Mouse (Mus musculus) heart, embryonic 15.5 days (tissue): ENCODE measurements around the gene Creg2. TPM values are rescaled to one million over a fixed set of nuclear protein-coding genes. Genes with fewer than 3 reads are reported as not detected.
A peak's percentile ranks its signal among the peaks of the same experiment; 100 is the strongest.

Source experiments
- ATAC-seq: fragments of 200-750 bp; cut with Nextera tagmentation; replicated peaks from 2 replicates; pipeline ENCODE4 v1.8.0; 2017; ENCODE audit warnings: low read depth, moderate TSS enrichment; ENCODE audit not compliant: insufficient number of reproducible peaks, insufficient read depth, low FRiP score
- H3K27ac ChIP-seq: fragments of 300-500 bp; sonication (generic); 2 replicates; pipeline ENCODE4 v1.5.1; 2015; ENCODE audit warnings: mild to moderate bottlenecking, inconsistent platforms
- H3K27me3 ChIP-seq: fragments of 300-500 bp; sonication (generic); 2 replicates; pipeline ENCODE4 v1.6.1; 2015; ENCODE audit warnings: inconsistent platforms
- H3K36me3 ChIP-seq: fragments of 300-500 bp; sonication (generic); 2 replicates; pipeline ENCODE4 v1.6.1; 2015; ENCODE audit warnings: mild to moderate bottlenecking, inconsistent platforms
- H3K4me1 ChIP-seq: fragments of 300-500 bp; sonication (generic); replicated peaks from 2 replicates; pipeline ENCODE4 v1.6.1; 2015; ENCODE audit warnings: inconsistent platforms
- H3K4me2 ChIP-seq: fragments of 300-500 bp; sonication (generic); 2 replicates; pipeline ENCODE4 v1.6.1; 2015; ENCODE audit warnings: inconsistent platforms, mild to moderate bottlenecking, moderate library complexity
- H3K4me3 ChIP-seq: fragments of 300-500 bp; sonication (generic); 2 replicates; pipeline ENCODE4 v1.5.1; 2015; ENCODE audit warnings: mild to moderate bottlenecking, inconsistent platforms
- H3K9ac ChIP-seq: fragments of 300-500 bp; sonication (generic); 2 replicates; pipeline ENCODE4 v1.6.1; 2015; ENCODE audit warnings: mild to moderate bottlenecking, inconsistent platforms
- H3K9me3 ChIP-seq: fragments of 300-500 bp; sonication (generic); replicated peaks from 2 replicates; pipeline ENCODE4 v1.6.1; 2016; ENCODE audit warnings: inconsistent platforms
- WGBS: fragments of 180-500 bp; shearing (Covaris S2); methylation state at CpG from one replicate; pipeline ENCODE4 v1.1.7; 2015; ENCODE audit warnings: mixed read lengths; 5-methylcytosine and 5-hydroxymethylcytosine counted together
- polyA plus RNA-seq: library from polyadenylated mRNA; unstranded; fragments of >200 nt; fragmentation: Nextera tagmentation; extraction: Ambion mirVana; gene quantifications from 2 replicates; pipeline ENCODE4 v1.2.1, GENCODE M21; 2015

Gene Creg2
- polyA plus RNA-seq = 0.01 and 0.14 TPM in 2 replicates

GRCm38 (mm10) chr1:39651241-39651548, at the start of gene Creg2:
Creg2 (minus strand) TSS chr1:39651474.
- Histone ChIP-seq H3K36me3 (no peaks in the 10 kb centered on the region), H3K9ac (peak within 1 kb of the TSS; percentile 40), H3K27me3 (peaks cover 60% of the 10 kb centered on the region), H3K9me3 (no peaks in the 10 kb centered on the region), H3K4me3 (peak within 1 kb of the TSS; percentile 62), H3K4me1 (peaks cover 16% of the 10 kb centered on the region), H3K4me2 (peak within 1 kb of the TSS; percentile 100), H3K27ac (no peak within 1 kb of the TSS)
- 28% methylated on average over 9 of the region's 9 CpGs for WGBS
- ATAC-seq = no peak

- peak overlapping the region; percentile 27; the same call in 1 of the 2 replicates for H3K27ac ChIP-seq
- no peak overlapping the region for H3K4me3 ChIP-seq
- no peaks in the 10 kb centered on the region for H3K27me3 ChIP-seq
- no peaks in the 10 kb centered on the region for H3K9me3 ChIP-seq
- 40% methylated on average over 7 of the region's 7 CpGs for WGBS
- H3K36me3 ChIP-seq = no peaks in the 10 kb centered on the region
- H3K4me1 ChIP-seq = peaks cover 40% of the 10 kb centered on the region
- ATAC-seq = no peak
- no peak overlapping the region for H3K4me2 ChIP-seq
- H3K9ac ChIP-seq = no peak overlapping the region; the same call in 1 of the 2 replicates
These were observed 49.5 kb upstream of the Creg2 start for GRCm38 (mm10) chr1:39700599-39701273.

GRCm38 (mm10) chr1:39698456-39698855, 47.2 kb upstream of the Creg2 start:
- H3K9ac ChIP-seq = no peak overlapping the region
- no peak for ATAC-seq
- H3K4me1 ChIP-seq = peaks cover 53% of the 10 kb centered on the region
- H3K4me3 ChIP-seq = no peak overlapping the region
- H3K27me3 ChIP-seq = no peaks in the 10 kb centered on the region
- H3K4me2 ChIP-seq = no peak overlapping the region
- no peaks in the 10 kb centered on the region for H3K9me3 ChIP-seq
- H3K27ac ChIP-seq = peak overlapping the region; percentile 31
- H3K36me3 ChIP-seq = no peaks in the 10 kb centered on the region
- WGBS = 50% methylated on average over 6 of the region's 6 CpGs

GRCm38 (mm10) chr1:39695198-39695597, 43.9 kb upstream of the Creg2 start:
- H3K27me3 ChIP-seq = no peaks in the 10 kb centered on the region
- peaks cover 26% of the 10 kb centered on the region for H3K4me1 ChIP-seq
- no peaks in the 10 kb centered on the region for H3K9me3 ChIP-seq
- H3K27ac ChIP-seq = peak overlapping the region; percentile 25; the same call in 1 of the 2 replicates
- no peak overlapping the region for H3K9ac ChIP-seq
- H3K4me2 ChIP-seq = no peak overlapping the region
- H3K36me3 ChIP-seq = no peaks in the 10 kb centered on the region
- 47% methylated on average over 4 of the region's 4 CpGs for WGBS
- no peak overlapping the region for H3K4me3 ChIP-seq
- ATAC-seq = peak; percentile 17; the same call in 1 of the 2 replicates

GRCm38 (mm10) chr1:39694756-39695155, 43.5 kb upstream of the Creg2 start:
- Histone ChIP-seq H3K4me2 (no peak overlapping the region), H3K27me3 (no peaks in the 10 kb centered on the region), H3K9me3 (no peaks in the 10 kb centered on the region), H3K4me1 (peaks cover 26% of the 10 kb centered on the region), H3K9ac (no peak overlapping the region), H3K36me3 (no peaks in the 10 kb centered on the region), H3K4me3 (no peak overlapping the region), H3K27ac (no peak overlapping the region)
- no peak for ATAC-seq
- WGBS = 42% methylated on average over 7 of the region's 7 CpGs

- Histone ChIP-seq H3K4me1 (peaks cover 32% of the 10 kb centered on the region), H3K27me3 (no peaks in the 10 kb centered on the region), H3K27ac (no peak overlapping the region), H3K9me3 (no peaks in the 10 kb centered on the region), H3K9ac (no peak overlapping the region), H3K36me3 (no peaks in the 10 kb centered on the region), H3K4me2 (no peak overlapping the region), H3K4me3 (no peak overlapping the region)
- no peak for ATAC-seq
- WGBS = 72% methylated on average over 3 of the region's 3 CpGs
These were observed 40.7 kb upstream of the Creg2 start for GRCm38 (mm10) chr1:39691974-39692373.

GRCm38 (mm10) chr1:39691061-39691460, 39.8 kb upstream of the Creg2 start:
- Histone ChIP-seq H3K9me3 (no peaks in the 10 kb centered on the region), H3K36me3 (no peaks in the 10 kb centered on the region), H3K27me3 (no peaks in the 10 kb centered on the region), H3K4me1 (peaks cover 27% of the 10 kb centered on the region), H3K27ac (no peak overlapping the region), H3K4me3 (no peak overlapping the region), H3K9ac (no peak overlapping the region), H3K4me2 (no peak overlapping the region)
- ATAC-seq = no peak
- 52% methylated on average over 4 of the region's 4 CpGs for WGBS

- H3K36me3 ChIP-seq = no peaks in the 10 kb centered on the region
- no peak overlapping the region for H3K4me2 ChIP-seq
- H3K9me3 ChIP-seq = no peaks in the 10 kb centered on the region
- H3K4me1 ChIP-seq = peaks cover 14% of the 10 kb centered on the region
- no peak overlapping the region for H3K9ac ChIP-seq
- H3K27ac ChIP-seq = no peak overlapping the region
- no peak overlapping the region for H3K4me3 ChIP-seq
- no peaks in the 10 kb centered on the region for H3K27me3 ChIP-seq
- ATAC-seq = no peak
- WGBS = 27% methylated on average over 6 of the region's 6 CpGs
These were observed 37.3 kb upstream of the Creg2 start for GRCm38 (mm10) chr1:39688573-39688972.

- no peak overlapping the region for H3K27ac ChIP-seq
- H3K27me3 ChIP-seq = no peaks in the 10 kb centered on the region
- 31% methylated on average over 9 of the region's 9 CpGs for WGBS
- ATAC-seq = no peak
- H3K4me3 ChIP-seq = no peak overlapping the region
- peaks cover 14% of the 10 kb centered on the region for H3K4me1 ChIP-seq
- no peak overlapping the region for H3K4me2 ChIP-seq
- H3K36me3 ChIP-seq = no peaks in the 10 kb centered on the region
- no peak overlapping the region for H3K9ac ChIP-seq
- no peaks in the 10 kb centered on the region for H3K9me3 ChIP-seq
These were observed 36.0 kb upstream of the Creg2 start for GRCm38 (mm10) chr1:39687279-39687678.

- H3K27me3 ChIP-seq = no peaks in the 10 kb centered on the region
- no peak overlapping the region for H3K9ac ChIP-seq
- H3K4me3 ChIP-seq = no peak overlapping the region
- 7% methylated on average over 1 of the region's 1 CpGs for WGBS
- H3K9me3 ChIP-seq = no peaks in the 10 kb centered on the region
- ATAC-seq = 0 out of 2 replicates have a peak, but pooled peaks have one; percentile 50
- H3K4me2 ChIP-seq = no peak overlapping the region
- H3K27ac ChIP-seq = no peak overlapping the region
- H3K36me3 ChIP-seq = no peaks in the 10 kb centered on the region
- peaks cover 14% of the 10 kb centered on the region for H3K4me1 ChIP-seq
These were observed 34.6 kb upstream of the Creg2 start for GRCm38 (mm10) chr1:39685841-39686240.

- H3K36me3 ChIP-seq = no peaks in the 10 kb centered on the region
- no peak overlapping the region for H3K9ac ChIP-seq
- H3K27ac ChIP-seq = no peak overlapping the region
- no peak overlapping the region for H3K4me2 ChIP-seq
- no peak overlapping the region for H3K4me3 ChIP-seq
- H3K4me1 ChIP-seq = no peaks in the 10 kb centered on the region
- 78% methylated on average over 5 of the region's 5 CpGs for WGBS
- no peaks in the 10 kb centered on the region for H3K9me3 ChIP-seq
- ATAC-seq = no peak
- H3K27me3 ChIP-seq = no peaks in the 10 kb centered on the region
These were observed 30.4 kb upstream of the Creg2 start for GRCm38 (mm10) chr1:39681638-39682037.

- H3K4me2 ChIP-seq = no peak overlapping the region
- no peak overlapping the region for H3K9ac ChIP-seq
- no peaks in the 10 kb centered on the region for H3K27me3 ChIP-seq
- WGBS = 64% methylated on average over 6 of the region's 6 CpGs
- no peaks in the 10 kb centered on the region for H3K9me3 ChIP-seq
- no peak for ATAC-seq
- no peak overlapping the region for H3K27ac ChIP-seq
- H3K36me3 ChIP-seq = no peaks in the 10 kb centered on the region
- H3K4me3 ChIP-seq = no peak overlapping the region
- H3K4me1 ChIP-seq = no peaks in the 10 kb centered on the region
These were observed 29.3 kb upstream of the Creg2 start for GRCm38 (mm10) chr1:39680546-39680945.
